Mouse (Mus musculus) thymus, adult 2 months (tissue): ENCODE measurements around the gene Fbn1. TPM values are rescaled to one million over a fixed set of nuclear protein-coding genes. Genes with fewer than 3 reads are reported as not detected.

Source experiments
- DNase-seq: peaks from one replicate; pipeline ENCODE4 v3.0.0; 2021
- H3K27ac ChIP-seq: fragments of 200-500 bp; 2 replicates; pipeline ENCODE4 v1.5.1; 2012; ENCODE audit warnings: low read length, control low read depth; ENCODE audit not compliant: control insufficient read depth, insufficient read depth
- H3K27me3 ChIP-seq: fragments of 200-500 bp; 2 replicates; pipeline ENCODE4 v1.6.1; 2012; ENCODE audit warnings: mild to moderate bottlenecking, low read length, moderate library complexity, mixed read lengths; ENCODE audit not compliant: control insufficient read depth, insufficient read depth
- H3K36me3 ChIP-seq: fragments of 200-500 bp; 2 replicates; pipeline ENCODE4 v1.6.1; 2012; ENCODE audit warnings: mild to moderate bottlenecking, low read length, moderate library complexity; ENCODE audit not compliant: control insufficient read depth, insufficient read depth
- H3K4me1 ChIP-seq: fragments of 200-500 bp; replicated peaks from 2 replicates; pipeline ENCODE4 v1.6.1; 2012; ENCODE audit warnings: low read length; ENCODE audit not compliant: control insufficient read depth, insufficient read depth
- H3K4me3 ChIP-seq: fragments of 200-500 bp; 2 replicates; pipeline ENCODE4 v1.5.1; 2012; ENCODE audit warnings: mild to moderate bottlenecking, low read length, control low read depth, moderate library complexity; ENCODE audit not compliant: control insufficient read depth, insufficient read depth
- CTCF ChIP-seq: fragments of 200-500 bp; IDR thresholded peaks from 2 replicates; pipeline ENCODE4 v1.5.1; 2012; ENCODE audit warnings: mild to moderate bottlenecking, control low read depth, low read length, moderate library complexity, borderline replicate concordance; ENCODE audit not compliant: control insufficient read depth, poor library complexity, insufficient read depth; ENCODE audit errors: extremely low read depth
- POLR2A ChIP-seq: fragments of 200-500 bp; IDR thresholded peaks from 2 replicates; pipeline ENCODE4 v1.6.1; 2012; ENCODE audit warnings: mild to moderate bottlenecking, low read length, control low read depth, moderate library complexity; ENCODE audit not compliant: control insufficient read depth, poor library complexity, insufficient read depth; ENCODE audit errors: extremely low read depth
- WGBS: fragments of 180-500 bp; shearing (Covaris S2); methylation state at CpG from one replicate; pipeline ENCODE4 v1.1.7; 2018; 5-methylcytosine and 5-hydroxymethylcytosine counted together
- polyA plus RNA-seq: library from polyadenylated mRNA; depleted of rRNA; stranded (reverse); fragments of >200 nt; gene quantifications from 2 replicates; pipeline ENCODE4 v1.2.3, GENCODE M21; 2012

Gene Fbn1
- polyA plus RNA-seq, 1 experiment, result 4.5 TPM

GRCm38 (mm10) chr2:125304746-125305145, 203.0 kb downstream of the Fbn1 start:
- H3K36me3 ChIP-seq, result no peaks in the 10 kb centered on the region
- H3K27me3 ChIP-seq, result no peaks in the 10 kb centered on the region
- H3K4me1 ChIP-seq, result no peaks in the 10 kb centered on the region
- no peak overlapping the region for H3K4me3 ChIP-seq
- DNase-seq, result no peak
- no peak overlapping the region for H3K27ac ChIP-seq
- WGBS, result 94% methylated on average over 3 of the region's 3 CpGs
- no peak for TF ChIP-seq CTCF
- TF ChIP-seq POLR2A, result no peak

GRCm38 (mm10) chr2:125303764-125304384, 203.9 kb downstream of the Fbn1 start:
- Histone ChIP-seq H3K27ac (no peak overlapping the region), H3K36me3 (no peaks in the 10 kb centered on the region), H3K4me3 (no peak overlapping the region), H3K27me3 (no peaks in the 10 kb centered on the region), H3K4me1 (no peaks in the 10 kb centered on the region)
- TF ChIP-seq CTCF (no peak), POLR2A (no peak)
- DNase-seq, result peak; percentile 7
- 83% methylated on average over 5 of the region's 5 CpGs for WGBS

GRCm38 (mm10) chr2:125302625-125302924, 205.2 kb downstream of the Fbn1 start:
- WGBS, result 93% methylated on average over 8 of the region's 8 CpGs
- Histone ChIP-seq H3K4me3 (no peak overlapping the region), H3K4me1 (peaks cover 4% of the 10 kb centered on the region; the same call in 1 of the 2 replicates), H3K27ac (no peak overlapping the region), H3K36me3 (no peaks in the 10 kb centered on the region), H3K27me3 (no peaks in the 10 kb centered on the region)
- TF ChIP-seq POLR2A (no peak), CTCF (no peak)
- DNase-seq, result no peak

- TF ChIP-seq CTCF, result no peak
- no peak for TF ChIP-seq POLR2A
- no peak for DNase-seq
- Histone ChIP-seq H3K4me3 (no peak overlapping the region), H3K27ac (no peak overlapping the region), H3K36me3 (no peaks in the 10 kb centered on the region), H3K4me1 (peaks cover 4% of the 10 kb centered on the region; the same call in 1 of the 2 replicates), H3K27me3 (no peaks in the 10 kb centered on the region)
- 91% methylated on average over 9 of the region's 9 CpGs for WGBS
These were observed 205.7 kb downstream of the Fbn1 start for GRCm38 (mm10) chr2:125301877-125302624.

- WGBS, result 94% methylated on average over 1 of the region's 1 CpGs
- no peak for DNase-seq
- Histone ChIP-seq H3K27me3 (no peaks in the 10 kb centered on the region), H3K4me1 (peaks cover 4% of the 10 kb centered on the region; the same call in 1 of the 2 replicates), H3K27ac (no peak overlapping the region), H3K36me3 (no peaks in the 10 kb centered on the region), H3K4me3 (no peak overlapping the region)
- TF ChIP-seq POLR2A (no peak), CTCF (no peak)
These were observed 209.0 kb downstream of the Fbn1 start for GRCm38 (mm10) chr2:125298841-125299240.

GRCm38 (mm10) chr2:125295526-125295925, 212.3 kb downstream of the Fbn1 start:
- no peaks in the 10 kb centered on the region for H3K27me3 ChIP-seq
- no peak overlapping the region for H3K27ac ChIP-seq
- peaks cover 4% of the 10 kb centered on the region; the same call in 1 of the 2 replicates for H3K4me1 ChIP-seq
- DNase-seq, result no peak
- H3K4me3 ChIP-seq, result no peak overlapping the region
- no peak for TF ChIP-seq CTCF
- no peak for TF ChIP-seq POLR2A
- no peaks in the 10 kb centered on the region for H3K36me3 ChIP-seq
- WGBS, result 99% methylated on average over 3 of the region's 3 CpGs
